Mouse (Mus musculus): ENCODE measurements around the gene Dnase1. TPM values are rescaled to one million over a fixed set of nuclear protein-coding genes. Genes with fewer than 3 reads are reported as not detected.
"Not testable (repeated sequence)": the region's sequence is repeated elsewhere in the genome, so short reads cannot be mapped to it uniquely, and the experiment has no call there.

Dnase1 gene
- polyA plus RNA-seq, 1 experiment from 2014 or later = 3.9 TPM

- no peak overlapping the region for H3K27ac ChIP-seq (ENCODE audit: low read depth, low read length)
- H3K27me3 ChIP-seq (replicated peaks; ENCODE audit: control insufficient read depth, insufficient read depth, low read length) = no peaks in the 10 kb centered on the region
- H3K9me3 ChIP-seq (ENCODE audit: control insufficient read depth, low read length) = no peaks in the 10 kb centered on the region
- no peak for DNase-seq (ENCODE audit: low spot score)
- ATAC-seq (replicated peaks; ENCODE audit: low FRiP score) = peak; percentile 49
- WGBS = 63% methylated on average over 8 of the region's 8 CpGs
- no peak overlapping the region for H3K9ac ChIP-seq (ENCODE audit: low read depth, low read length)
- H3K4me2 ChIP-seq = no peak overlapping the region
- H3K36me3 ChIP-seq (ENCODE audit: control insufficient read depth, insufficient read depth, low read length) = peaks cover 25% of the 10 kb centered on the region
- H3K4me3 ChIP-seq (ENCODE audit: low read depth, low read length) = no peak overlapping the region
- H3K4me1 ChIP-seq (replicated peaks; ENCODE audit: control insufficient read depth, insufficient read depth, low read length) = no peaks in the 10 kb centered on the region
Measured at GRCm38 (mm10) chr16:4068588-4068987, 31.8 kb downstream of the Dnase1 start.

- Histone ChIP-seq H3K4me1 (replicated peaks; ENCODE audit: control insufficient read depth, insufficient read depth, low read length) (peaks cover 23% of the 10 kb centered on the region), H3K9me3 (ENCODE audit: control insufficient read depth, low read length) (no peaks in the 10 kb centered on the region), H3K27ac (ENCODE audit: low read depth, low read length) (no peak overlapping the region), H3K4me3 (ENCODE audit: low read depth, low read length) (0 out of 2 replicates have a peak overlapping the region, but pooled peaks have one; percentile 15), H3K4me2 (0 out of 2 replicates have a peak overlapping the region, but pooled peaks have one; percentile 9), H3K9ac (ENCODE audit: low read depth, low read length) (no peak overlapping the region), H3K36me3 (ENCODE audit: control insufficient read depth, insufficient read depth, low read length) (peaks cover 7% of the 10 kb centered on the region; the same call in 1 of the 2 replicates), H3K27me3 (replicated peaks; ENCODE audit: control insufficient read depth, insufficient read depth, low read length) (no peaks in the 10 kb centered on the region)
- 55% methylated on average over 6 of the region's 6 CpGs for WGBS
- no peak for DNase-seq (ENCODE audit: low spot score)
- ATAC-seq (replicated peaks; ENCODE audit: low FRiP score) = no peak
Measured at GRCm38 (mm10) chr16:4074297-4074696, 37.6 kb downstream of the Dnase1 start.

GRCm38 (mm10) chr16:4074836-4075235 lies 38.1 kb downstream of the Dnase1 start:
- Histone ChIP-seq H3K4me2 (peak overlapping the region; percentile 82), H3K27ac (ENCODE audit: low read depth, low read length) (no peak overlapping the region; the same call in 1 of the 2 replicates), H3K27me3 (replicated peaks; ENCODE audit: control insufficient read depth, insufficient read depth, low read length) (no peaks in the 10 kb centered on the region), H3K9ac (ENCODE audit: low read depth, low read length) (no peak overlapping the region), H3K4me3 (ENCODE audit: low read depth, low read length) (no peak overlapping the region), H3K36me3 (ENCODE audit: control insufficient read depth, insufficient read depth, low read length) (peaks cover 7% of the 10 kb centered on the region; the same call in 1 of the 2 replicates), H3K4me1 (replicated peaks; ENCODE audit: control insufficient read depth, insufficient read depth, low read length) (peaks cover 23% of the 10 kb centered on the region), H3K9me3 (ENCODE audit: control insufficient read depth, low read length) (no peaks in the 10 kb centered on the region)
- DNase-seq (ENCODE audit: low spot score) (no peak), ATAC-seq (replicated peaks; ENCODE audit: low FRiP score) (peak; percentile 24; the same call in 1 of the 2 replicates)
- WGBS = 32% methylated on average over 3 of the region's 3 CpGs

GRCm38 (mm10) chr16:4077384-4078061 lies 40.8 kb downstream of the Dnase1 start, which contains the start of gene Trap1:
Trap1 (minus strand) TSS chr16:4077827.
- Histone ChIP-seq H3K9ac (ENCODE audit: low read depth, low read length) (peak within 1 kb of the TSS; percentile 90), H3K9me3 (ENCODE audit: control insufficient read depth, low read length) (no peaks in the 10 kb centered on the region), H3K27ac (ENCODE audit: low read depth, low read length) (peak within 1 kb of the TSS; percentile 85), H3K4me1 (replicated peaks; ENCODE audit: control insufficient read depth, insufficient read depth, low read length) (peaks cover 23% of the 10 kb centered on the region), H3K27me3 (replicated peaks; ENCODE audit: control insufficient read depth, insufficient read depth, low read length) (no peaks in the 10 kb centered on the region), H3K4me3 (ENCODE audit: low read depth, low read length) (peak within 1 kb of the TSS; percentile 86), H3K4me2 (peak within 1 kb of the TSS; percentile 82), H3K36me3 (ENCODE audit: control insufficient read depth, insufficient read depth, low read length) (peaks cover 5% of the 10 kb centered on the region; the same call in 1 of the 2 replicates)
- under 1% methylated on average over 58 of the region's 58 CpGs for WGBS
- ATAC-seq (replicated peaks; ENCODE audit: low FRiP score) (peak; percentile 97), DNase-seq (ENCODE audit: low spot score) (peak; percentile 94)

DNA sequence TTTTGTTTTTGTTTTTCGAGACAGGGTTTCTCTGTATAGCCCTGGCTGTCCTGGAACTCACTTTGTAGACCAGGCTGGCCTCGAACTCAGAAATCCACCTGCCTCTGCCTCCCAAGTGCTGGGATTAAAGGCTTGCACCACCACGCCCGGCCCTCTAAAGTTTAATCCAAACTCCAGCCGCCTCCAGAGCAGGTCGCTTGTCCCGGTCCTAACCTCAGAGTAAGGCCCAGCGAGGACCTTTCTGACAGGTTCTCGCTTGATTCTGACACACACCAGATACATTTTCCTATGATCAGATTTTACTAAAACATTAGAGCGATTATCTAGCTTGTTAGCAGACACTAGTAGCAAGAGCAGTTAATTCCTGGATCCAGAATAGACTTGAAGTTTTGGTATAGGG lies 41.6 kb downstream of the Dnase1 start:
- H3K9ac ChIP-seq (ENCODE audit: low read depth, low read length) = peak overlapping the region; percentile 90
- H3K27me3 ChIP-seq (replicated peaks; ENCODE audit: control insufficient read depth, insufficient read depth, low read length); H3K36me3 ChIP-seq (ENCODE audit: control insufficient read depth, insufficient read depth, low read length); ATAC-seq (replicated peaks; ENCODE audit: low FRiP score); DNase-seq (ENCODE audit: low spot score); H3K9me3 ChIP-seq (ENCODE audit: control insufficient read depth, low read length); H3K27ac ChIP-seq (ENCODE audit: low read depth, low read length): not testable (repeated sequence)
- peaks cover 23% of the 10 kb centered on the region for H3K4me1 ChIP-seq (replicated peaks; ENCODE audit: control insufficient read depth, insufficient read depth, low read length)
- H3K4me3 ChIP-seq (ENCODE audit: low read depth, low read length) = peak overlapping the region; percentile 86
- H3K4me2 ChIP-seq = peak overlapping the region; percentile 82
- 65% methylated on average over 10 of the region's 10 CpGs for WGBS

- ATAC-seq (replicated peaks; ENCODE audit: low FRiP score) (no peak), DNase-seq (ENCODE audit: low spot score) (no peak)
- Histone ChIP-seq H3K9me3 (ENCODE audit: control insufficient read depth, low read length) (no peaks in the 10 kb centered on the region), H3K4me2 (no peak overlapping the region), H3K36me3 (ENCODE audit: control insufficient read depth, insufficient read depth, low read length) (peaks cover 7% of the 10 kb centered on the region), H3K4me1 (replicated peaks; ENCODE audit: control insufficient read depth, insufficient read depth, low read length) (peaks cover 20% of the 10 kb centered on the region), H3K9ac (ENCODE audit: low read depth, low read length) (no peak overlapping the region), H3K27ac (ENCODE audit: low read depth, low read length) (no peak overlapping the region), H3K27me3 (replicated peaks; ENCODE audit: control insufficient read depth, insufficient read depth, low read length) (no peaks in the 10 kb centered on the region), H3K4me3 (ENCODE audit: low read depth, low read length) (no peak overlapping the region)
- WGBS = 87% methylated on average over 1 of the region's 1 CpGs
Measured at GRCm38 (mm10) chr16:4079656-4080055, 42.9 kb downstream of the Dnase1 start.

DNA sequence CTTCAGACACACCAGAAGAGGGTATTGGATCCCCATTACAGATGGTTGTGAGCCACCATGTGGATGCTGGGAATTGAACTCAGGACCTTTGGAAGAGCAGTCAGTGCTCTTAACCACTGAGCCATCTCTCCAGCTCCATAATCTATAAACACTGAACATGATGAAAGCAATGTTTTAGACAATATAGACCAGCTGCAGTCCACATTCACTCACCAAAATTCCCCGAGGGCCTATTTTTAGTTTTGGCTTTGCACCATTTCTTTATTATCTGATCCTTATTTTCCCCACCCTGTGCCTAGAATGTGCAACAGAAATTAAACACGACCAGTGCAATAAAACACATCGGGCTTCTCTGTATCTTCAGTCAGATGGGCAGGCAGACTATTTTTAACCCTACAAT lies 43.7 kb downstream of the Dnase1 start:
- DNase-seq (ENCODE audit: low spot score); H3K4me2 ChIP-seq; H3K9me3 ChIP-seq (ENCODE audit: control insufficient read depth, low read length); H3K27ac ChIP-seq (ENCODE audit: low read depth, low read length); H3K9ac ChIP-seq (ENCODE audit: low read depth, low read length); ATAC-seq (replicated peaks; ENCODE audit: low FRiP score); H3K4me3 ChIP-seq (ENCODE audit: low read depth, low read length); H3K27me3 ChIP-seq (replicated peaks; ENCODE audit: control insufficient read depth, insufficient read depth, low read length): not testable (repeated sequence)
- 74% methylated on average over 3 of the region's 3 CpGs for WGBS
- H3K36me3 ChIP-seq (ENCODE audit: control insufficient read depth, insufficient read depth, low read length) = peaks cover 15% of the 10 kb centered on the region
- peaks cover 13% of the 10 kb centered on the region for H3K4me1 ChIP-seq (replicated peaks; ENCODE audit: control insufficient read depth, insufficient read depth, low read length)

GRCm38 (mm10) chr16:4085051-4085450 lies 48.3 kb downstream of the Dnase1 start:
- WGBS = 91% methylated on average over 7 of the region's 7 CpGs
- Histone ChIP-seq H3K27ac (ENCODE audit: low read depth, low read length) (no peak overlapping the region), H3K9me3 (ENCODE audit: control insufficient read depth, low read length) (no peaks in the 10 kb centered on the region), H3K36me3 (ENCODE audit: control insufficient read depth, insufficient read depth, low read length) (peaks cover 35% of the 10 kb centered on the region), H3K4me1 (replicated peaks; ENCODE audit: control insufficient read depth, insufficient read depth, low read length) (no peaks in the 10 kb centered on the region), H3K9ac (ENCODE audit: low read depth, low read length) (no peak overlapping the region), H3K4me3 (ENCODE audit: low read depth, low read length) (no peak overlapping the region), H3K4me2 (no peak overlapping the region), H3K27me3 (replicated peaks; ENCODE audit: control insufficient read depth, insufficient read depth, low read length) (no peaks in the 10 kb centered on the region)
- DNase-seq (ENCODE audit: low spot score) (no peak), ATAC-seq (replicated peaks; ENCODE audit: low FRiP score) (no peak)
